Mouse (Mus musculus): ENCODE data around the gene Atxn10. TPM values are rescaled to one million over a fixed set of nuclear protein-coding genes. Genes with fewer than 3 reads are reported as not detected.

The Atxn10 gene
- polyA plus RNA-seq, 1 experiment from 2014 or later: 449 TPM

- H3K27ac ChIP-seq (ENCODE audit: low read depth, low read length): no peak overlapping the region
- no peaks in the 10 kb centered on the region for H3K27me3 ChIP-seq (ENCODE audit: control insufficient read depth, insufficient read depth, low read length)
- 49% methylated on average over 2 of the region's 2 CpGs for WGBS
- no peak for DNase-seq (ENCODE audit: low spot score)
- no peak overlapping the region for H3K9ac ChIP-seq (ENCODE audit: low read length)
- H3K9me3 ChIP-seq (ENCODE audit: control insufficient read depth, low read length): no peaks in the 10 kb centered on the region
- H3K4me1 ChIP-seq (ENCODE audit: control insufficient read depth, insufficient read depth, low read length): no peaks in the 10 kb centered on the region
- no peak overlapping the region for H3K4me2 ChIP-seq (ENCODE audit: low read depth)
- H3K36me3 ChIP-seq (ENCODE audit: control insufficient read depth, insufficient read depth, low read length): no peaks in the 10 kb centered on the region; the same call in 1 of the 2 replicates
- no peak overlapping the region for H3K4me3 ChIP-seq (ENCODE audit: low read depth, low read length)
- ATAC-seq (ENCODE audit: insufficient read depth, low FRiP score, low TSS enrichment): no peak
Observed at GRCm38 (mm10) chr15:85344673-85345072, 8.6 kb downstream of the Atxn10 start.

- no peak for ATAC-seq (ENCODE audit: insufficient read depth, low FRiP score, low TSS enrichment)
- no peak overlapping the region for H3K9ac ChIP-seq (ENCODE audit: low read length)
- H3K36me3 ChIP-seq (ENCODE audit: control insufficient read depth, insufficient read depth, low read length): no peaks in the 10 kb centered on the region; the same call in 1 of the 2 replicates
Observed at GRCm38 (mm10) chr15:85347058-85347700, 11.1 kb downstream of the Atxn10 start.

GRCm38 (mm10) chr15:85350144-85350543, 14.1 kb downstream of the Atxn10 start:
- Histone ChIP-seq H3K27ac (ENCODE audit: low read depth, low read length) (no peak overlapping the region), H3K4me2 (ENCODE audit: low read depth) (no peak overlapping the region), H3K9ac (ENCODE audit: low read length) (no peak overlapping the region), H3K36me3 (ENCODE audit: control insufficient read depth, insufficient read depth, low read length) (no peaks in the 10 kb centered on the region; the same call in 1 of the 2 replicates), H3K4me1 (ENCODE audit: control insufficient read depth, insufficient read depth, low read length) (no peaks in the 10 kb centered on the region), H3K27me3 (ENCODE audit: control insufficient read depth, insufficient read depth, low read length) (no peaks in the 10 kb centered on the region), H3K9me3 (ENCODE audit: control insufficient read depth, low read length) (no peaks in the 10 kb centered on the region), H3K4me3 (ENCODE audit: low read depth, low read length) (no peak overlapping the region)
- ATAC-seq (ENCODE audit: insufficient read depth, low FRiP score, low TSS enrichment) (no peak), DNase-seq (ENCODE audit: low spot score) (no peak)
- WGBS: 90% methylated on average over 2 of the region's 2 CpGs

More at GRCm38 (mm10) chr15:85347058-85347700, 11.1 kb downstream of the Atxn10 start:
- Histone ChIP-seq H3K27ac (ENCODE audit: low read depth, low read length) (no peak overlapping the region), H3K4me1 (ENCODE audit: control insufficient read depth, insufficient read depth, low read length) (no peaks in the 10 kb centered on the region), H3K4me3 (ENCODE audit: low read depth, low read length) (no peak overlapping the region), H3K4me2 (ENCODE audit: low read depth) (no peak overlapping the region), H3K9me3 (ENCODE audit: control insufficient read depth, low read length) (no peaks in the 10 kb centered on the region), H3K27me3 (ENCODE audit: control insufficient read depth, insufficient read depth, low read length) (no peaks in the 10 kb centered on the region)
- 94% methylated on average over 6 of the region's 6 CpGs for WGBS
- DNase-seq (ENCODE audit: low spot score): no peak

GRCm38 (mm10) chr15:85354060-85354459, 18.0 kb downstream of the Atxn10 start:
- H3K9ac ChIP-seq (ENCODE audit: low read length): no peak overlapping the region
- 88% methylated on average over 9 of the region's 9 CpGs for WGBS
- no peak overlapping the region for H3K4me3 ChIP-seq (ENCODE audit: low read depth, low read length)
- no peaks in the 10 kb centered on the region for H3K4me1 ChIP-seq (ENCODE audit: control insufficient read depth, insufficient read depth, low read length)
- no peak for DNase-seq (ENCODE audit: low spot score)
- no peaks in the 10 kb centered on the region for H3K9me3 ChIP-seq (ENCODE audit: control insufficient read depth, low read length)
- H3K27ac ChIP-seq (ENCODE audit: low read depth, low read length): no peak overlapping the region
- H3K36me3 ChIP-seq (ENCODE audit: control insufficient read depth, insufficient read depth, low read length): no peaks in the 10 kb centered on the region
- no peaks in the 10 kb centered on the region for H3K27me3 ChIP-seq (ENCODE audit: control insufficient read depth, insufficient read depth, low read length)
- no peak for ATAC-seq (ENCODE audit: insufficient read depth, low FRiP score, low TSS enrichment)
- no peak overlapping the region for H3K4me2 ChIP-seq (ENCODE audit: low read depth)

GRCm38 (mm10) chr15:85356112-85356511, 20.1 kb downstream of the Atxn10 start:
- Histone ChIP-seq H3K9ac (ENCODE audit: low read length) (no peak overlapping the region), H3K9me3 (ENCODE audit: control insufficient read depth, low read length) (no peaks in the 10 kb centered on the region), H3K4me3 (ENCODE audit: low read depth, low read length) (no peak overlapping the region), H3K4me1 (ENCODE audit: control insufficient read depth, insufficient read depth, low read length) (no peaks in the 10 kb centered on the region), H3K27ac (ENCODE audit: low read depth, low read length) (no peak overlapping the region), H3K36me3 (ENCODE audit: control insufficient read depth, insufficient read depth, low read length) (no peaks in the 10 kb centered on the region), H3K4me2 (ENCODE audit: low read depth) (no peak overlapping the region), H3K27me3 (ENCODE audit: control insufficient read depth, insufficient read depth, low read length) (no peaks in the 10 kb centered on the region)
- 83% methylated on average over 6 of the region's 6 CpGs for WGBS
- no peak for ATAC-seq (ENCODE audit: insufficient read depth, low FRiP score, low TSS enrichment)
- no peak for DNase-seq (ENCODE audit: low spot score)

- DNase-seq (ENCODE audit: low spot score): no peak
Observed at GRCm38 (mm10) chr15:85357465-85358225, 21.6 kb downstream of the Atxn10 start.

GRCm38 (mm10) chr15:85359483-85359882, 23.4 kb downstream of the Atxn10 start:
- Histone ChIP-seq H3K4me2 (ENCODE audit: low read depth) (no peak overlapping the region), H3K4me1 (ENCODE audit: control insufficient read depth, insufficient read depth, low read length) (no peaks in the 10 kb centered on the region), H3K9ac (ENCODE audit: low read length) (no peak overlapping the region), H3K36me3 (ENCODE audit: control insufficient read depth, insufficient read depth, low read length) (peaks cover 6% of the 10 kb centered on the region), H3K4me3 (ENCODE audit: low read depth, low read length) (no peak overlapping the region), H3K9me3 (ENCODE audit: control insufficient read depth, low read length) (no peaks in the 10 kb centered on the region), H3K27ac (ENCODE audit: low read depth, low read length) (no peak overlapping the region), H3K27me3 (ENCODE audit: control insufficient read depth, insufficient read depth, low read length) (no peaks in the 10 kb centered on the region)
- DNase-seq (ENCODE audit: low spot score) (no peak), ATAC-seq (ENCODE audit: insufficient read depth, low FRiP score, low TSS enrichment) (no peak)
- 75% methylated on average over 2 of the region's 2 CpGs for WGBS

More at GRCm38 (mm10) chr15:85357465-85358225, 21.6 kb downstream of the Atxn10 start:
- Histone ChIP-seq H3K27ac (ENCODE audit: low read depth, low read length) (no peak overlapping the region), H3K27me3 (ENCODE audit: control insufficient read depth, insufficient read depth, low read length) (no peaks in the 10 kb centered on the region), H3K4me1 (ENCODE audit: control insufficient read depth, insufficient read depth, low read length) (no peaks in the 10 kb centered on the region), H3K9ac (ENCODE audit: low read length) (no peak overlapping the region), H3K9me3 (ENCODE audit: control insufficient read depth, low read length) (no peaks in the 10 kb centered on the region), H3K36me3 (ENCODE audit: control insufficient read depth, insufficient read depth, low read length) (peaks cover 5% of the 10 kb centered on the region), H3K4me3 (ENCODE audit: low read depth, low read length) (no peak overlapping the region), H3K4me2 (ENCODE audit: low read depth) (no peak overlapping the region)
- WGBS: 97% methylated on average over 4 of the region's 4 CpGs
- ATAC-seq (ENCODE audit: insufficient read depth, low FRiP score, low TSS enrichment): no peak

GRCm38 (mm10) chr15:85359901-85360300, 23.9 kb downstream of the Atxn10 start:
- Histone ChIP-seq H3K4me2 (ENCODE audit: low read depth) (no peak overlapping the region), H3K4me1 (ENCODE audit: control insufficient read depth, insufficient read depth, low read length) (no peaks in the 10 kb centered on the region), H3K27ac (ENCODE audit: low read depth, low read length) (no peak overlapping the region), H3K27me3 (ENCODE audit: control insufficient read depth, insufficient read depth, low read length) (no peaks in the 10 kb centered on the region), H3K9ac (ENCODE audit: low read length) (no peak overlapping the region), H3K4me3 (ENCODE audit: low read depth, low read length) (no peak overlapping the region), H3K36me3 (ENCODE audit: control insufficient read depth, insufficient read depth, low read length) (peaks cover 6% of the 10 kb centered on the region), H3K9me3 (ENCODE audit: control insufficient read depth, low read length) (no peaks in the 10 kb centered on the region)
- ATAC-seq (ENCODE audit: insufficient read depth, low FRiP score, low TSS enrichment) (no peak), DNase-seq (ENCODE audit: low spot score) (no peak)
- 92% methylated on average over 4 of the region's 4 CpGs for WGBS

GRCm38 (mm10) chr15:85364366-85364765, 28.3 kb downstream of the Atxn10 start:
- Histone ChIP-seq H3K9me3 (ENCODE audit: control insufficient read depth, low read length) (no peaks in the 10 kb centered on the region), H3K4me1 (ENCODE audit: control insufficient read depth, insufficient read depth, low read length) (no peaks in the 10 kb centered on the region), H3K27me3 (ENCODE audit: control insufficient read depth, insufficient read depth, low read length) (no peaks in the 10 kb centered on the region), H3K9ac (ENCODE audit: low read length) (no peak overlapping the region), H3K36me3 (ENCODE audit: control insufficient read depth, insufficient read depth, low read length) (peaks cover 13% of the 10 kb centered on the region), H3K4me2 (ENCODE audit: low read depth) (no peak overlapping the region), H3K27ac (ENCODE audit: low read depth, low read length) (no peak overlapping the region), H3K4me3 (ENCODE audit: low read depth, low read length) (no peak overlapping the region)
- DNase-seq (ENCODE audit: low spot score) (no peak), ATAC-seq (ENCODE audit: insufficient read depth, low FRiP score, low TSS enrichment) (no peak)
- 86% methylated on average over 3 of the region's 3 CpGs for WGBS
